Mouse (Mus musculus): Measurements from ENCODE around the gene Stn1. TPM values are rescaled to one million over a fixed set of nuclear protein-coding genes. Genes with fewer than 3 reads are reported as not detected.

Gene Stn1
- polyA plus RNA-seq, 1 experiment = 2.4 TPM

DNA sequence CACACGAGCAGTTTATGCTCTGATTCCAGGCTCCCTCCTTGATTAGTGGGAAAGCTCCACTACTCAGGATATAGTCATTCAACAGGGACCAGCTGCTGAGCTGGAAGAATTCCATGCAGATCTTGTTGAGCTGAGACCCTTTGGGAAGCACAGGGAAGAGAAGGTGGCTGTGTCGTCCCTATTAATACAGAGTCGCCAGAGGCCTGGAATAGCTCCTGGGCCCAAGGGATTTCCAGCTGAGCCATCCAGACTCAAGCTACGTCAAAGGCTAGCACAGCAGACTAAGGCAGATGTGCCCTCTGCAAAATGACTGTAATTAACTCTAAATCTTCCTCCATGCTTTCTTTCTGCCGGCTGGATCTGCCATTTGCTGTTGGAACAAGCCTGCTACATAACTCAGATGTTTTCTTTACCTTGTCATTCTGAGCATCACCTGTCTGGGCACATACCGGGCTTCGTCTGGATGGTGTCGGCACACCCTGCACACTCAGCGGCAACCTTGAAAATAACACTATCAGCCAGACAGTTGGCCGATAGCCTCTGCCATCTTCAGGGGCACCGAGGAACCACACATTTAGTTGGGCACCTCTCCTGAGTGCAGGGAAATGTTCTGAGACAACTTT lies 36.8 kb downstream of the Stn1 start:
- no peak overlapping the region for H3K4me3 ChIP-seq (replicated peaks)
- peaks cover 22% of the 10 kb centered on the region for H3K27me3 ChIP-seq (replicated peaks)
- no peaks in the 10 kb centered on the region for H3K4me1 ChIP-seq
- TF ChIP-seq GATA1 (IDR thresholded peaks at IDR 0.05; ENCODE audit: borderline replicate concordance, low read length) (no peak), FLI1 (IDR thresholded peaks at IDR 0.05; ENCODE audit: low read length) (no peak)
- no peaks in the 10 kb centered on the region for H3K9me3 ChIP-seq
- peaks cover 3% of the 10 kb centered on the region for H3K36me3 ChIP-seq (replicated peaks; ENCODE audit: low read length)

DNA sequence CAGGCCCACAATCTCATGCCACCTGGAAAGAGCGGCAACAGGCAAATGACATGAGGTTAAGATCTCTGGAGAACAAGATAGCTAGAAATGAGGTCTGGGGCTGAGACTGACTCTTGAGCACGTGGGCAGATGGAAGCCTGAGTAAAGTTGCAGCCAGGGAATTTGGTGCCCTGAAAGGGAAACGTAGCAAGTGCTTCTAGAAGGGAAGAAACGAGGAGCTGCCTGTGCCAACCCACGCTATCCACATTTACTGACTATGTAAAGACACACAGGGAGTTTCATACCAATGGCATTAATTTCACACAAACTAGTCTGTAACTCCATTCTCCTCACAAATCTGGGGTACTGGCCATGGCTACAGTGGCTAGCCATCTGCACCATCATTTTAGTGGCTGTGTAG lies 37.5 kb downstream of the Stn1 start:
- no peaks in the 10 kb centered on the region for H3K36me3 ChIP-seq (replicated peaks; ENCODE audit: low read length)
- no peaks in the 10 kb centered on the region for H3K4me1 ChIP-seq
- peaks cover 23% of the 10 kb centered on the region for H3K27me3 ChIP-seq (replicated peaks)
- H3K9me3 ChIP-seq = no peaks in the 10 kb centered on the region
- TF ChIP-seq FLI1 (IDR thresholded peaks at IDR 0.05; ENCODE audit: low read length) = no peak
- TF ChIP-seq GATA1 (IDR thresholded peaks at IDR 0.05; ENCODE audit: borderline replicate concordance, low read length) = no peak
- H3K4me3 ChIP-seq (replicated peaks) = no peak overlapping the region

DNA sequence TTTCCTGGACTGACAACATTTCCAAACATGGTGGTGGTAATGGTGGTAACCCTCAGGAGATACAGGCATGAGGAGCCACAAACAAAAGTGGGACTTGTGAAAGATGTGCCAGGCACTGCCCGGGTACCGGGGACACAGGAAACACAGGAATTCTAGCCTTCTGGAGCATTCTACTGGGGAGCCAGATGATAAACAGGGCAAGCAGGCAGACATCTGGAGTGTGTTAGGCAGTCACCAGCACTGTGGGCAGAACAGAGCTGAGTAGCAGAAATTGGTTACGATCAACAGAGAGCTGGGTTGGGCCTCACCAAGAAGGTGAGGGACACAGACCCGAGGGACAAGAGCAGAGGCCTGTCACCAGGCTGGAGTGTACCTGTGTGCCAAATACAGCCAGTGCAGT lies 38.4 kb downstream of the Stn1 start:
- TF ChIP-seq FLI1 (IDR thresholded peaks at IDR 0.05; ENCODE audit: low read length) (no peak), GATA1 (IDR thresholded peaks at IDR 0.05; ENCODE audit: borderline replicate concordance, low read length) (no peak)
- Histone ChIP-seq H3K4me1 (no peaks in the 10 kb centered on the region), H3K27me3 (replicated peaks) (peaks cover 27% of the 10 kb centered on the region), H3K4me3 (replicated peaks) (no peak overlapping the region), H3K36me3 (replicated peaks; ENCODE audit: low read length) (no peaks in the 10 kb centered on the region), H3K9me3 (no peaks in the 10 kb centered on the region)

DNA sequence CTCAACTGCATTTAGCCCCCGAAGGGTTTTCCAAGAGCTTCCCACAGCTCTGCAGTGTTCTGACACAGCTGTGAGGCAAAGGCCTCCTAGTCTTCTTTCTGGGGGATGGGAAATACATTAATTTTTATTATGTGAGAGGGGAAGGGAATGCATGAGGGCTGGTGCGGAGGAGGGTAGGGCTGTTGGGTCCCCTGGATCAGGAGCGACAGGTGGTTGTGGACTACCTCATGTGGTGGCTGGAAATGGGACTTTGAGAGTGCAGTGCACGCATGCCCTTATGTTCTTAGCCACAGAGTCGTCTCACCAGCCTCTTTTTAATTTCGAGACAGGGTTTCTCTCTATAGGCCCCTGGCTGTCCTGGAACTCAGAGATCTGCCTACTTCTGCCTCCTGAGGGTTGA lies 39.6 kb downstream of the Stn1 start:
- Histone ChIP-seq H3K36me3 (replicated peaks; ENCODE audit: low read length) (no peaks in the 10 kb centered on the region), H3K27me3 (replicated peaks) (peaks cover 34% of the 10 kb centered on the region), H3K4me1 (no peaks in the 10 kb centered on the region), H3K4me3 (replicated peaks) (no peak overlapping the region), H3K9me3 (no peaks in the 10 kb centered on the region)
- no peak for TF ChIP-seq GATA1 (IDR thresholded peaks at IDR 0.05; ENCODE audit: borderline replicate concordance, low read length)

DNA sequence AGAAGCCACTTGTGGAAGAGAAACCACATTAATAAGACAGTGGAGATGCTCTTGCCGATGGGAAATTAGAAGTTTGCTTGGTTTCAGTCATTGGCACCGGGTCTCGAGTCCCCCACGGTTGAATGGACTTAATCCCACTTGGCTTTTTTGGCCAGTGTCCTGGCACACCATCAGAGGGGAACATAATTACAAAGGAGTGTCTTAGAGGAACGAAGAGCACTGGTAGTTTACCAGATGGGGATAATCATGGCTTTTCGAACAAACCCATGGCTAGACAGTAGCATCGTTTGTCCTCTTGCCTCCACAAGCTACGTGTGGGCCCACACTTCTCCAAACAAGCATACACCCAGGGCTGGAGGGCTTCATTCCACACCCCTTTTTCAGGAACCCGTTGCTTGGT lies 40.0 kb downstream of the Stn1 start:
- Histone ChIP-seq H3K4me1 (no peaks in the 10 kb centered on the region), H3K27me3 (replicated peaks) (peaks cover 34% of the 10 kb centered on the region)
- TF ChIP-seq GATA1 (IDR thresholded peaks at IDR 0.05; ENCODE audit: borderline replicate concordance, low read length) (no peak), FLI1 (IDR thresholded peaks at IDR 0.05; ENCODE audit: low read length) (no peak)

DNA sequence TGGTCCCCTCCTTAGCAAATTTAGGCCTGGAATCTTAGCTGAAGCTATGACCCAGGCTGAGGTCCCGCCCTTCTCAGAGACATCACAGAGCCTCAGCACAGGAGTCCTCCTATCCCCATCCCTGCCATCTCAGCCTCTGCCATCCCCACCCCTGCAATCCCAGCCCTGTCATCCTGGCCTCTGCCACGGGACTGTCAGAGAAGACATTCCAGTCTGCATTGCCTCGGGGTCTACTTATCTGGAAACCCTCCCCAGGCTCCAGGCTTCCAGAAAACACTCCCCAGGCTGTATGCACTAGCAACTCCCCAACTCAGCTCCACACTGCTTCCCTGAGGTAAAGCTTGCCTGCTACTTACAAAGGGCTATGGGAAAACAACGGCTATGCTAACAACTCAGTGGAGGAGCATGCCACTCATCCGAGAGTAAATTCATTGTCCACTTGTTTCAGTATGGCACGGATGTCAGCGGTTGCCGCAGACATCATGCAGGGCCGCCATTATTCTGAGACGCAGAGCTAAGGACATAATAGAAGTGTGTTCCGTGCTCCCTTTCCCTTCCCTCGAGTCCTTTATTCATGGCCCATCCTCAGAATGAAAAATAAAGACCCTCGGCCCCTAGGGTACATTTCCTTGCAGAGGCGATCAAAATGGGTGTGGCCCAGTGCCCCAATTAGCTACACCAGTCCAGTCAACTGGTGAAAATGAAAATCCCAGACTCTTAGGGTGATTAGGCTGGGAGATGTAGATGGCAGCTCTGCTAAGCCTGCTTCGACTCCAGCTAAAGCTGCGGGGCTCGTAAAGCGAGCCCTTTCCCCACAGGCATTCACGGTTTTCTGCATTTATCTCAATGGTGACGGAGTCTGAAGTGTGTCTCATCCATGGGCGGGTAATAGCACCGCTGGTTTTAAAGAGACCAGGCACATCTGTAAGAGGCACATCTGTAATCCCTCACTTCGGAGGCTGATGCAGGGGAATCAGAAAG lies 44.0 kb downstream of the Stn1 start:
- H3K9me3 ChIP-seq = peaks cover 4% of the 10 kb centered on the region
- no peak overlapping the region for H3K4me3 ChIP-seq (replicated peaks)
- no peaks in the 10 kb centered on the region for H3K4me1 ChIP-seq
- no peaks in the 10 kb centered on the region for H3K36me3 ChIP-seq (replicated peaks; ENCODE audit: low read length)
- no peak for TF ChIP-seq FLI1 (IDR thresholded peaks at IDR 0.05; ENCODE audit: low read length)
- TF ChIP-seq GATA1 (IDR thresholded peaks at IDR 0.05; ENCODE audit: borderline replicate concordance, low read length) = no peak
- H3K27me3 ChIP-seq (replicated peaks) = peaks cover 21% of the 10 kb centered on the region

More for the DNA sequence above, 40.0 kb downstream of the Stn1 start:
- no peaks in the 10 kb centered on the region for H3K36me3 ChIP-seq (replicated peaks; ENCODE audit: low read length)
- H3K4me3 ChIP-seq (replicated peaks) = no peak overlapping the region
- no peaks in the 10 kb centered on the region for H3K9me3 ChIP-seq

DNA sequence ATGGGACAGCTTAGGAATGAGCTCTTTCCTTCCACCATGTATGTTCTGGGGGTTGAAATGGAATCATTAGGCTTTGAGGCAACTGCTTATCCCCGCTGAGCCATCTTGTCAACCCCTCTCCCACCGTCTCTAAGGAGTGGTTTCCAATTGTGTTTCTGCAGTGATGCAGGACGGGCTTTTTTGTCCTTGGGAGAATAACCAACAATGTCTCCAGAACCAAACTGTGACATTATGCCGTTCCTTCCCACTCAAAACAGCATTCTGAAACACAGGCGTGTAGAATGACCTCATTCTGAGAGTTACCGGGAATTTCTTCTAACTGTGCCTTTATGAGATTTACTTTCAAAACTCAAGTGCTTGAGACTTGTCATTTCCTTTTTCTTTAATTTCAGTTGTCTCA lies 44.9 kb downstream of the Stn1 start:
- H3K4me3 ChIP-seq (replicated peaks) = no peak overlapping the region
- TF ChIP-seq FLI1 (IDR thresholded peaks at IDR 0.05; ENCODE audit: low read length) (no peak), GATA1 (IDR thresholded peaks at IDR 0.05; ENCODE audit: borderline replicate concordance, low read length) (no peak)

DNA sequence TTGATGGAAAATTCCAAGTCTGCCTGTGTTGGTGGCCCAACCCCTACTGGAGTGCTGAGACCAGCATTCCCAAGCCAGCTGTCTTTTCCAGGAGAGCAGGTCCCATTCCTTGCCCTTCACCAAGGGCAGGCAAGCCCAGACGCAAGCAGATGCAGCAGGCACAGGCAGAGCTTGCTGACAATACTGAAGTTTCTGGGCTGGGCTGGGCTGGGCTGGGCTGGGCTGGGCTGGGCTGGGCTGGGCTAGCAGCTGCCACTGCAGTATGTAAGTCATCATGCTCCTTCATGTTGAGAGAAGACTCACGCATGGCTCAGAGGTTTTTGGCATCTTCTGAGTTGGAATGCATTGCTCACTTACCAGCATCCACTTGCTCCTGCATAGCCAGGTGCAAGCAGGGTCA lies 45.5 kb downstream of the Stn1 start:
- TF ChIP-seq GATA1 (IDR thresholded peaks at IDR 0.05; ENCODE audit: borderline replicate concordance, low read length) (no peak), FLI1 (IDR thresholded peaks at IDR 0.05; ENCODE audit: low read length) (no peak)
- Histone ChIP-seq H3K27me3 (replicated peaks) (peaks cover 24% of the 10 kb centered on the region), H3K4me3 (replicated peaks) (no peak overlapping the region), H3K9me3 (peaks cover 4% of the 10 kb centered on the region), H3K36me3 (replicated peaks; ENCODE audit: low read length) (no peaks in the 10 kb centered on the region), H3K4me1 (no peaks in the 10 kb centered on the region)

More for the DNA sequence above, 44.9 kb downstream of the Stn1 start:
- H3K9me3 ChIP-seq = peaks cover 4% of the 10 kb centered on the region
- H3K4me1 ChIP-seq = no peaks in the 10 kb centered on the region
- H3K36me3 ChIP-seq (replicated peaks; ENCODE audit: low read length) = no peaks in the 10 kb centered on the region
- H3K27me3 ChIP-seq (replicated peaks) = peaks cover 24% of the 10 kb centered on the region

DNA sequence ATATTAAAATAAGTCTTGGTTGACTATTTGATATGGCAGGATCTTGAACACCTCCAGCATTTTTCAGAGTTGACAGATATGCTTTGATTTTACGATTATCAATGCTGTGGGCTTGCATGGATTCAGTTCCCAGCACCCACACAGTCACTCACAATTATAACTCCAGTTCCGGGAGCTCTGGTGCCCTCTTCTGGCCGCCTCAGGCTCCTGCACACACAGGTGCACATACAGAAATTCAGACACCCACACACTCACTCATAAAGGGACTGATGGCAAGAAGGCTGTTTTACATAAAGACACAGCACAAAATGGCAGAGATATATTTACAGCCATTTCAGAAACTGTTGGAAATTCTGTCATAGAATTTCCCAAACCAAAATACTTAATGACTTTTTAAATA lies 48.1 kb downstream of the Stn1 start:
- H3K4me1 ChIP-seq = 0 out of 2 replicates have a peak, but pooled peaks cover 3% of the 10 kb centered on the region
- TF ChIP-seq FLI1 (IDR thresholded peaks at IDR 0.05; ENCODE audit: low read length) = no peak
- no peak for TF ChIP-seq GATA1 (IDR thresholded peaks at IDR 0.05; ENCODE audit: borderline replicate concordance, low read length)
- peaks cover 31% of the 10 kb centered on the region for H3K27me3 ChIP-seq (replicated peaks)
- peaks cover 4% of the 10 kb centered on the region for H3K9me3 ChIP-seq
- H3K36me3 ChIP-seq (replicated peaks; ENCODE audit: low read length) = no peaks in the 10 kb centered on the region
- H3K4me3 ChIP-seq (replicated peaks) = no peak overlapping the region

DNA sequence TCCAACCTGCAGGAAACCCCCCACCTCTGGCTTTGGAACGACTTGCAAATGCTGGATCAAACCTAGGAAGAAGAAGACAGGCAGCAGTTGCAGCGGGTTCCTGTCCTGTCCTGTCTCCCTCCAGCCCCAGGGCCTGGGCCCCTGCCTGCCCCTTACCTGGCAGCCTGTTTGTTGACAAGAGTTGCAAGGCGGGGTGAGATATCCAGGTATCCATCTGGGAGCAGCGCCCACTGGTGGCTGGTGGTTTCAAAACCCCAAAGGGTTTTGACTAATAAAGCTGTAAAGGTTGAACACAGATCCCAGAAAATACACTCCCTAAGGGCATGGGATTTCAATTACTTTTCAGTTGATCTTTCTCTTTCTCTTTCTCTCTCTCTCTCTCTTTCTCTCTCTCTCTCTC lies 49.1 kb downstream of the Stn1 start:
- Histone ChIP-seq H3K4me1 (0 out of 2 replicates have a peak, but pooled peaks cover 3% of the 10 kb centered on the region), H3K36me3 (replicated peaks; ENCODE audit: low read length) (no peaks in the 10 kb centered on the region), H3K4me3 (replicated peaks) (no peak overlapping the region), H3K27me3 (replicated peaks) (peaks cover 33% of the 10 kb centered on the region), H3K9me3 (peaks cover 4% of the 10 kb centered on the region)
- TF ChIP-seq GATA1 (IDR thresholded peaks at IDR 0.05; ENCODE audit: borderline replicate concordance, low read length) (no peak), FLI1 (IDR thresholded peaks at IDR 0.05; ENCODE audit: low read length) (no peak)
